Mouse (Mus musculus) intestine, embryonic 16.5 days (tissue): ENCODE results near the gene Abi1. TPM values are rescaled to one million over a fixed set of nuclear protein-coding genes. Genes with fewer than 3 reads are reported as not detected.

Source experiments
- ATAC-seq: fragments of 200-750 bp; cut with Nextera tagmentation; 2 replicates; pipeline ENCODE4 v1.8.0; 2017; ENCODE audit warnings: moderate TSS enrichment, moderate library complexity
- H3K27ac ChIP-seq: fragments of 300-500 bp; sonication (generic); 2 replicates; pipeline ENCODE4 v1.5.1; 2014; ENCODE audit warnings: mild to moderate bottlenecking, low read length
- H3K27me3 ChIP-seq: fragments of 300-500 bp; sonication (generic); replicated peaks from 2 replicates; pipeline ENCODE4 v1.6.1; 2014; ENCODE audit warnings: low read length, control low read depth, mixed read lengths; ENCODE audit not compliant: control insufficient read depth, insufficient read depth
- H3K36me3 ChIP-seq: fragments of 300-500 bp; sonication (generic); 2 replicates; pipeline ENCODE4 v1.6.1; 2014; ENCODE audit warnings: low read length, control low read depth; ENCODE audit not compliant: control insufficient read depth, insufficient read depth
- H3K4me1 ChIP-seq: fragments of 300-500 bp; sonication (generic); 2 replicates; pipeline ENCODE4 v1.6.1; 2014; ENCODE audit warnings: low read length, control low read depth, mixed read lengths; ENCODE audit not compliant: control insufficient read depth, insufficient read depth
- H3K4me2 ChIP-seq: fragments of 300-500 bp; sonication (generic); 2 replicates; pipeline ENCODE4 v1.6.1; 2014; ENCODE audit warnings: low read depth, low read length, control low read depth
- H3K4me3 ChIP-seq: fragments of 300-500 bp; sonication (generic); 2 replicates; pipeline ENCODE4 v1.5.1; 2014; ENCODE audit warnings: mild to moderate bottlenecking, low read length
- H3K9ac ChIP-seq: fragments of 300-500 bp; sonication (generic); 2 replicates; pipeline ENCODE4 v1.6.1; 2014; ENCODE audit warnings: low read depth, low read length
- H3K9me3 ChIP-seq: fragments of 300-500 bp; sonication (generic); 2 replicates; pipeline ENCODE4 v1.6.1; 2016; ENCODE audit warnings: low read length, control low read depth; ENCODE audit not compliant: control insufficient read depth
- WGBS: fragments of 180-500 bp; shearing (Covaris S2); extraction: QIAGEN DNeasy Blood & Tissue Kit; methylation state at CpG from one replicate; pipeline ENCODE4 v1.1.7; 2014; 5-methylcytosine and 5-hydroxymethylcytosine counted together
- polyA plus RNA-seq: library from polyadenylated mRNA; unstranded; fragments of >200 nt; fragmentation: Nextera tagmentation; extraction: Ambion mirVana; gene quantifications from 2 replicates; pipeline ENCODE4 v1.2.1, GENCODE M21; 2015

Abi1 gene
- polyA plus RNA-seq, 1 experiment from 2014 or later, result 54.0 TPM

GRCm38 (mm10) chr2:22895282-22896273, 144.5 kb downstream of the Abi1 start, which contains the start of gene Pdss1:
Pdss1 (plus strand) TSS chr2:22895522.
- WGBS, result under 1% methylated on average over 81 of the region's 81 CpGs

GRCm38 (mm10) chr2:22894932-22895281, 145.1 kb downstream of the Abi1 start:
- no peaks in the 10 kb centered on the region for H3K36me3 ChIP-seq
- peak overlapping the region; percentile 96 for H3K4me3 ChIP-seq
- H3K27me3 ChIP-seq, result no peaks in the 10 kb centered on the region
- H3K9ac ChIP-seq, result peak overlapping the region; percentile 87
- no peaks in the 10 kb centered on the region for H3K9me3 ChIP-seq
- peak overlapping the region; percentile 55 for H3K4me2 ChIP-seq
- 19% methylated on average over 9 of the region's 9 CpGs for WGBS
- H3K4me1 ChIP-seq, result no peaks in the 10 kb centered on the region
- no peak for ATAC-seq
- peak overlapping the region; percentile 96 for H3K27ac ChIP-seq

More at GRCm38 (mm10) chr2:22895282-22896273, 144.5 kb downstream of the Abi1 start, which contains the start of gene Pdss1:
- peak; percentile 99 for ATAC-seq
- Histone ChIP-seq H3K27me3 (no peaks in the 10 kb centered on the region), H3K4me2 (peak within 1 kb of the TSS; percentile 55), H3K27ac (peak within 1 kb of the TSS; percentile 96), H3K4me1 (no peaks in the 10 kb centered on the region), H3K9me3 (no peaks in the 10 kb centered on the region), H3K4me3 (peak within 1 kb of the TSS; percentile 96), H3K36me3 (no peaks in the 10 kb centered on the region), H3K9ac (peak within 1 kb of the TSS; percentile 87)

Other genes starting within 250 kb of the Abi1 start
- 39.5 and 40.5 TPM in 2 replicates for gene Pdss1, start 144.7 kb downstream of the Abi1 start, polyA plus RNA-seq
- gene Acbd5, start 27.9 kb upstream of the Abi1 start, polyA plus RNA-seq, result 28.9 and 32.5 TPM in 2 replicates
- gene Mastl, start 115.8 kb upstream of the Abi1 start, polyA plus RNA-seq, result 5.9 and 7.8 TPM in 2 replicates
- gene Yme1l1, start 116.1 kb upstream of the Abi1 start, polyA plus RNA-seq, result 58.7 and 59.2 TPM in 2 replicates
- not detected in 2 replicates for gene 4931423N10Rik, start 167.2 kb upstream of the Abi1 start, polyA plus RNA-seq